Mouse (Mus musculus) hindbrain, embryonic 11.5 days (tissue): ENCODE measurements at regions not wholly inside any gene's neighbourhood (a gene's known extent, or its start where the extent isn't known, plus 50 kb on each side); places are given as distances from the start of the nearest gene placed in this dataset.

Experiments
- ATAC-seq: fragments of 200-750 bp; cut with Nextera tagmentation; 2 replicates; pipeline ENCODE4 v1.8.0; 2017; ENCODE audit warnings: mild to moderate bottlenecking, moderate TSS enrichment, moderate library complexity; ENCODE audit not compliant: low FRiP score
- DNase-seq: peaks from one replicate; pipeline ENCODE4 v3.0.0-alpha.2; 2015; ENCODE audit warnings: low spot score
- H3K27ac ChIP-seq: fragments of 300-500 bp; sonication (generic); 2 replicates; pipeline ENCODE4 v1.5.1; 2014; ENCODE audit warnings: mild to moderate bottlenecking, low read depth, low read length
- H3K27me3 ChIP-seq: fragments of 300-500 bp; sonication (generic); 2 replicates; pipeline ENCODE4 v1.6.1; 2014; ENCODE audit warnings: mild to moderate bottlenecking, low read length, moderate library complexity, mixed read lengths; ENCODE audit not compliant: control insufficient read depth, insufficient read depth
- H3K36me3 ChIP-seq: fragments of 300-500 bp; sonication (generic); 2 replicates; pipeline ENCODE4 v1.6.1; 2014; ENCODE audit warnings: mild to moderate bottlenecking, low read length, moderate library complexity, mixed read lengths; ENCODE audit not compliant: control insufficient read depth, insufficient read depth
- H3K4me1 ChIP-seq: fragments of 300-500 bp; sonication (generic); replicated peaks from 2 replicates; pipeline ENCODE4 v1.6.1; 2014; ENCODE audit warnings: low read length, mixed read lengths; ENCODE audit not compliant: control insufficient read depth, insufficient read depth
- H3K4me2 ChIP-seq: fragments of 300-500 bp; sonication (generic); replicated peaks from 2 replicates; pipeline ENCODE4 v1.6.1; 2014; ENCODE audit warnings: mild to moderate bottlenecking, low read depth, low read length
- H3K4me3 ChIP-seq: fragments of 300-500 bp; sonication (generic); 2 replicates; pipeline ENCODE4 v1.5.1; 2014; ENCODE audit warnings: low read depth, low read length
- H3K9ac ChIP-seq: fragments of 300-500 bp; sonication (generic); 2 replicates; pipeline ENCODE4 v1.6.1; 2014; ENCODE audit warnings: low read depth, low read length
- H3K9me3 ChIP-seq: fragments of 300-500 bp; sonication (generic); 2 replicates; pipeline ENCODE4 v1.6.1; 2016; ENCODE audit warnings: low read length; ENCODE audit not compliant: control insufficient read depth
- WGBS: fragments of 180-500 bp; shearing (Covaris S2); extraction: QIAGEN DNeasy Blood & Tissue Kit; methylation state at CpG from one replicate; pipeline ENCODE4 v1.1.7; 2014; 5-methylcytosine and 5-hydroxymethylcytosine counted together

- Histone ChIP-seq H3K9me3 (no peaks in the 10 kb centered on the region), H3K9ac (no peak overlapping the region), H3K36me3 (no peaks in the 10 kb centered on the region), H3K4me3 (no peak overlapping the region), H3K4me2 (no peak overlapping the region), H3K27ac (no peak overlapping the region), H3K4me1 (no peaks in the 10 kb centered on the region), H3K27me3 (no peaks in the 10 kb centered on the region)
- no peak for ATAC-seq
- WGBS, result 93% methylated on average over 11 of the region's 11 CpGs
- no peak for DNase-seq
Observed at GRCm38 (mm10) chr4:127454511-127455119, 96.6 kb upstream of the Gjb5 start.

DNA sequence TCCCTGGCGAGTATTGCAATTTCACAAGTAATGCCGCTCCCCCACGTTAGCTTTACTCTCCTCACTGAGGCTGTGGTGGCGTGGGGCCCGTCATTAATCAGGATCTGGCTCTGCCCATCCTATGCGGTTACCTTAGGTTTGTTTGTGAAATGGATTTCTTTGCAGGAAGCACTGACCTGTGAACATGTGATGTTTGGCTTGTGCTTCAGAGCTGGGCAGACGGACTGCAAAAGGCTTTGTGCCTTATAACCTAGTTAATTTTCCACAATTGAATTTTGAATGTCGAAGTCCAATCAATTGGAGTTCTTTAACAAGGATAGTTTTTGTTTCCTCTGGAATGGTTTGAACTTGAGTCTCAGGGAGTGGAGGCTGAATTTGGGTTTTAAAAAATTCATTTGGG is 94.1 kb upstream of the Gjb5 start:
- DNase-seq, result no peak
- no peak overlapping the region for H3K9ac ChIP-seq
- no peaks in the 10 kb centered on the region for H3K27me3 ChIP-seq
- 83% methylated on average over 8 of the region's 8 CpGs for WGBS
- H3K36me3 ChIP-seq, result no peaks in the 10 kb centered on the region
- no peak for ATAC-seq
- H3K4me2 ChIP-seq, result no peak overlapping the region
- H3K27ac ChIP-seq, result no peak overlapping the region
- H3K4me3 ChIP-seq, result no peak overlapping the region
- no peaks in the 10 kb centered on the region for H3K9me3 ChIP-seq
- H3K4me1 ChIP-seq, result no peaks in the 10 kb centered on the region

DNA sequence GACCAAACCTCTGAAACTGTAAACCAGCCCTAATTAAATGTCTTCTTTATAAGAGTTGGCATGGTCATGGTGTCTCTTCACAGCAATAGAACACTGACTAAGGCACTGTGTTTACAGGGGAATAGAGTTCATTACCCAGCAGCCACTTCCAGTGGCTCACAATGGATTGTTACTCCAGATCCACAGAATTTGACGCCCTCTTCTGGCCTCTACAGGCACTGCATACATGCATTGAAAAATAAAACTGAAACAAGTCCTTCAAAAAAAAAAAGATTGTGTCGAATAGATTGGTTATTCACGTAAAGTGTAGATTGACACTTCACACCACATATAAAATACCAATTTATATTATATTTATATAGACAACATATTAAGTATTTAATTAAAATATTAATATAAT is 87.3 kb upstream of the Gjb5 start:
- Histone ChIP-seq H3K4me2 (no peak overlapping the region), H3K27ac (no peak overlapping the region), H3K27me3 (no peaks in the 10 kb centered on the region), H3K9me3 (no peaks in the 10 kb centered on the region), H3K36me3 (no peaks in the 10 kb centered on the region), H3K4me1 (no peaks in the 10 kb centered on the region), H3K4me3 (no peak overlapping the region), H3K9ac (no peak overlapping the region)
- no peak for ATAC-seq
- DNase-seq, result no peak
- 65% methylated on average over 3 of the region's 3 CpGs for WGBS

DNA sequence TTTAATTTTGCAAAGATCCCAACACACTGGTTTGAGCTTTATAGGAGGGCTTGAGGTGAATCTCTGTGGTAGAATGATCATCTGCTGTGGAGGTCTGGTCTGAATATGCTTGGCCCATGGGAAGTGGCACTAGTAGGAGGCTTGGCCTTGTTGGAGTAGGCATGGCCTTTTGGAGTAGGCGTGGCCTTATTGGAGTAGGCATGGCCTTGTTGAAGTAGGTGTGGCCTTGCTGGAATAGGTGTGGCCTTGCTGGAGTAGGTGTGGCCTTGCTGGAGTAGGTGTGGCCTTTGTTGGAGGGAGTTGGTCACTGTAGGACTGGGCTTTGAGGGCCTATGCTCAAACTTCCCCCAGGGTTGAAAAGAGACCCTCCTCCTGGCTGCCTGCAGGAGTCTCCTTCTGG is 86.1 kb upstream of the Gjb5 start:
- H3K27me3 ChIP-seq, result no peaks in the 10 kb centered on the region
- H3K4me2 ChIP-seq, result no peak overlapping the region
- H3K9me3 ChIP-seq, result no peaks in the 10 kb centered on the region
- DNase-seq, result no peak
- H3K36me3 ChIP-seq, result no peaks in the 10 kb centered on the region
- no peak for ATAC-seq
- H3K9ac ChIP-seq, result no peak overlapping the region
- no peak overlapping the region for H3K4me3 ChIP-seq
- no peak overlapping the region for H3K27ac ChIP-seq
- H3K4me1 ChIP-seq, result no peaks in the 10 kb centered on the region
- WGBS, result 87% methylated on average over 1 of the region's 1 CpGs

DNA sequence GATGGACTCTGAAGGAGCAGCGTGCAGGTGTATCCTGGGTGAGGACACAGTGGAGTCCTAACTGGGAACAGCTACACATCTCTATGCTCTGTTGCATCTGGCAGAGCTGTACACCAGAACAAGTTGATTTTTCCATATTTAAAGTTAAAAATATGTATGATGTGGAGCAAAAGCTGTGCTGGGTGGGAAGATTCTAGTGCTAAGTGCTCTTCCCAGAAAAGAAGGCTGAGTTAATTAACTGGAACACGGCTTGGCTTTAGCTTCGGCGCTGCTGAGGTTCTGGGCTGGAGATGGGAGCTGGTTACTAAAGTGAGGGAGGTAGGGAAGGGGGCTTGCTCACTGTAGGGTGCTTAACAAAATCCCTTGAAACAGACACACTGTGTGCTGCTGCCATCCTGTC is 84.0 kb upstream of the Gjb5 start:
- ATAC-seq, result no peak
- H3K27me3 ChIP-seq, result no peaks in the 10 kb centered on the region
- 89% methylated on average over 4 of the region's 4 CpGs for whole genome bisulfite sequencing
- H3K9ac ChIP-seq, result no peak overlapping the region
- H3K27ac ChIP-seq, result no peak overlapping the region
- no peaks in the 10 kb centered on the region for H3K9me3 ChIP-seq
- H3K4me3 ChIP-seq, result no peak overlapping the region
- no peaks in the 10 kb centered on the region for H3K4me1 ChIP-seq
- DNase-seq, result no peak
- no peaks in the 10 kb centered on the region for H3K36me3 ChIP-seq
- no peak overlapping the region for H3K4me2 ChIP-seq

DNA sequence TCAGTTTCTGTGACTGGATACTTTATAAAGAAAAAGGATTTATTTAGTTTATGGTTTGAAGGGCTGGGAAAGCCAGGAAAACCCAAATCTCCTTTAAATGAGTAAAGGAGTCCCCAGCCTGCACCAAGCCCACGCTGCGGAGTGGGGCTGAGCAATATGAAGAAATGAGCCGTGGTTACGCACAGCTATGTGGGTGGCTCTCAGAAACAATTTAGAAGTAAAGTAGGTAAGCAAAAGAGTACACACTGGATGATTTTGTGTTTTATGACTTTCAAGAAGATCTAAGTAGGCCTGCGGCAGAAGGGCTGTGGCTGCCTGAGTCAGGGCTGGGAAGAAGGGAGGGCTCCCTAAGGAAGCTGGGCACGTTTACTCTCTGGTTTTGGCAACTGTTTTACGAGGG is 82.6 kb upstream of the Gjb5 start:
- 78% methylated on average over 7 of the region's 7 CpGs for WGBS
- no peak overlapping the region for H3K9ac ChIP-seq
- H3K27ac ChIP-seq, result no peak overlapping the region
- H3K36me3 ChIP-seq, result no peaks in the 10 kb centered on the region
- DNase-seq (no peak), ATAC-seq (no peak)
- H3K4me2 ChIP-seq, result no peak overlapping the region
- peaks cover 2% of the 10 kb centered on the region; the same call in 1 of the 2 replicates for H3K27me3 ChIP-seq
- H3K9me3 ChIP-seq, result no peaks in the 10 kb centered on the region
- no peak overlapping the region for H3K4me3 ChIP-seq
- H3K4me1 ChIP-seq, result no peaks in the 10 kb centered on the region

- 20% methylated on average over 8 of the region's 8 CpGs for WGBS
- H3K9ac ChIP-seq, result no peak overlapping the region
- ATAC-seq, result no peak
Observed at GRCm38 (mm10) chr4:127435076-127435475, 77.1 kb upstream of the Gjb5 start.

GRCm38 (mm10) chr4:127430237-127430636 is 72.3 kb upstream of the Gjb5 start:
- Histone ChIP-seq H3K4me1 (no peaks in the 10 kb centered on the region), H3K9ac (no peak overlapping the region), H3K4me3 (no peak overlapping the region), H3K36me3 (no peaks in the 10 kb centered on the region), H3K27ac (no peak overlapping the region), H3K9me3 (no peaks in the 10 kb centered on the region), H3K4me2 (no peak overlapping the region), H3K27me3 (no peaks in the 10 kb centered on the region)
- WGBS, result 0% methylated on average over 1 of the region's 1 CpGs
- DNase-seq (no peak), ATAC-seq (no peak)

More at GRCm38 (mm10) chr4:127435076-127435475, 77.1 kb upstream of the Gjb5 start:
- DNase-seq, result peak; percentile 69
- H3K9me3 ChIP-seq, result no peaks in the 10 kb centered on the region
- H3K27me3 ChIP-seq, result peaks cover 2% of the 10 kb centered on the region; the same call in 1 of the 2 replicates
- no peak overlapping the region for H3K27ac ChIP-seq
- no peak overlapping the region for H3K4me2 ChIP-seq
- H3K36me3 ChIP-seq, result no peaks in the 10 kb centered on the region
- H3K4me3 ChIP-seq, result no peak overlapping the region
- H3K4me1 ChIP-seq, result no peaks in the 10 kb centered on the region

- H3K27me3 ChIP-seq, result no peaks in the 10 kb centered on the region
- 91% methylated on average over 1 of the region's 1 CpGs for WGBS
- no peak overlapping the region for H3K27ac ChIP-seq
- H3K4me3 ChIP-seq, result no peak overlapping the region
- H3K4me2 ChIP-seq, result no peak overlapping the region
- H3K9ac ChIP-seq, result no peak overlapping the region
- DNase-seq (no peak), ATAC-seq (no peak)
- no peaks in the 10 kb centered on the region for H3K4me1 ChIP-seq
- no peaks in the 10 kb centered on the region for H3K36me3 ChIP-seq
- H3K9me3 ChIP-seq, result no peaks in the 10 kb centered on the region
Observed at GRCm38 (mm10) chr4:127429748-127430147, 71.8 kb upstream of the Gjb5 start.
